Mouse (Mus musculus) heart, postnatal 14 days (tissue): ENCODE data around the gene Gm13694. TPM values are rescaled to one million over a fixed set of nuclear protein-coding genes. Genes with fewer than 3 reads are reported as not detected.
A peak's percentile ranks its signal among the peaks of the same experiment; 100 is the strongest.
"Not testable (repeated sequence)": the region's sequence is repeated elsewhere in the genome, so short reads cannot be mapped to it uniquely, and the experiment has no call there.

Experiments used
- DNase-seq, 2 experiments: peaks; one replicate each; pipeline ENCODE4 v3.0.0; 2021 to 2022
- intact Hi-C: fragments of 180-260 bp; cut with DNase I; formaldehyde crosslinking; loops from one replicate; pipeline ENCODE4 v1.15.1; 2025
- long read RNA-seq, 2 experiments: library from polyadenylated mRNA; stranded (forward); transcript quantifications; one replicate each; pipeline ENCODE4 v2.0.0; 2021
- total RNA-seq, 2 experiments: library from RNA; stranded (reverse); gene quantifications; 2 replicates each; pipeline ENCODE4 v1.2.3; 2021

Gene Gm13694
- under 1 TPM; 0.80 to 0.86 TPM for total RNA-seq
- long read RNA-seq, experiment 1 = 0 reads
- long read RNA-seq, experiment 2 = 0 reads

GRCm38 (mm10) chr2:83978633-83979032 is at the start of gene Gm13694:
Gm13694 (plus strand) TSS chr2:83978933.
- intact Hi-C loops, DNase-seq: not testable (repeated sequence)

GRCm38 (mm10) chr2:83929478-83930088 is 49.1 kb upstream of the Gm13694 start:
- DNase-seq = no peak
- intact Hi-C loops = no loop called here

GRCm38 (mm10) chr2:83940931-83941361 is 37.8 kb upstream of the Gm13694 start, which contains the start of gene Zswim2:
Zswim2 (minus strand) TSS chr2:83941228.
- DNase-seq = peak; percentile 19 to 20
- intact Hi-C loops = no loop called here

GRCm38 (mm10) chr2:83941378-83941777 is 37.4 kb upstream of the Gm13694 start:
- DNase-seq = no peak
- intact Hi-C loops = no loop called here

GRCm38 (mm10) chr2:83941792-83942191 is 36.9 kb upstream of the Gm13694 start:
- intact Hi-C loops = no loop called here
- no peak for DNase-seq

- DNase-seq, intact Hi-C loops: not testable (repeated sequence)
These were observed 23.3 kb upstream of the Gm13694 start, which contains the start of gene Gm13698 for GRCm38 (mm10) chr2:83955393-83955792. Gm13698 (plus strand) TSS chr2:83955693.

GRCm38 (mm10) chr2:83961203-83961602 is 17.5 kb upstream of the Gm13694 start, which contains the start of gene Gm13693:
Gm13693 (plus strand) TSS chr2:83961503.
- intact Hi-C loops = not testable (repeated sequence)

GRCm38 (mm10) chr2:83967013-83967412 is 11.7 kb upstream of the Gm13694 start, which contains the start of gene Gm13695:
Gm13695 (plus strand) TSS chr2:83967313.
- DNase-seq, intact Hi-C loops: not testable (repeated sequence)

More at GRCm38 (mm10) chr2:83961203-83961602, 17.5 kb upstream of the Gm13694 start, which contains the start of gene Gm13693:
- not testable (repeated sequence) for DNase-seq

- intact Hi-C loops, DNase-seq: not testable (repeated sequence)
These were observed 5.9 kb upstream of the Gm13694 start, which contains the start of gene Gm13696 for GRCm38 (mm10) chr2:83972823-83973222. Gm13696 (plus strand) TSS chr2:83973123.

GRCm38 (mm10) chr2:83984443-83984842 is 5.7 kb downstream of the Gm13694 start, which contains the start of gene Gm13697:
Gm13697 (plus strand) TSS chr2:83984743.
- DNase-seq, intact Hi-C loops: not testable (repeated sequence)

- DNase-seq, intact Hi-C loops: not testable (repeated sequence)
These were observed 11.5 kb downstream of the Gm13694 start, which contains the start of gene Gm13691 for GRCm38 (mm10) chr2:83990253-83990652. Gm13691 (plus strand) TSS chr2:83990553.

GRCm38 (mm10) chr2:83993639-83994255 is 15.0 kb downstream of the Gm13694 start:
- intact Hi-C loops, DNase-seq: not testable (repeated sequence)

- DNase-seq, intact Hi-C loops: not testable (repeated sequence)
These were observed 15.8 kb downstream of the Gm13694 start for GRCm38 (mm10) chr2:83994526-83994925.

GRCm38 (mm10) chr2:84008913-84009312 is 30.2 kb downstream of the Gm13694 start:
- intact Hi-C loops = no loop called here
- DNase-seq = no peak

- no peak for DNase-seq
- intact Hi-C loops = no loop called here
These were observed 31.1 kb downstream of the Gm13694 start for GRCm38 (mm10) chr2:84009818-84010217.

- DNase-seq = no peak
- intact Hi-C loops = no loop called here
These were observed 35.8 kb downstream of the Gm13694 start for GRCm38 (mm10) chr2:84014572-84014971.

- intact Hi-C loops, DNase-seq: not testable (repeated sequence)
These were observed 37.6 kb downstream of the Gm13694 start for GRCm38 (mm10) chr2:84016291-84016690.

- no peak for DNase-seq
- intact Hi-C loops = no loop called here
These were observed 39.6 kb downstream of the Gm13694 start for GRCm38 (mm10) chr2:84018330-84018729.

GRCm38 (mm10) chr2:84019519-84020305 is 41.0 kb downstream of the Gm13694 start:
- intact Hi-C loops = no loop called here
- DNase-seq = no peak

- intact Hi-C loops = no loop called here
- no peak for DNase-seq
These were observed 43.2 kb downstream of the Gm13694 start for GRCm38 (mm10) chr2:84021930-84022329.
